In the genomic region with DNA sequence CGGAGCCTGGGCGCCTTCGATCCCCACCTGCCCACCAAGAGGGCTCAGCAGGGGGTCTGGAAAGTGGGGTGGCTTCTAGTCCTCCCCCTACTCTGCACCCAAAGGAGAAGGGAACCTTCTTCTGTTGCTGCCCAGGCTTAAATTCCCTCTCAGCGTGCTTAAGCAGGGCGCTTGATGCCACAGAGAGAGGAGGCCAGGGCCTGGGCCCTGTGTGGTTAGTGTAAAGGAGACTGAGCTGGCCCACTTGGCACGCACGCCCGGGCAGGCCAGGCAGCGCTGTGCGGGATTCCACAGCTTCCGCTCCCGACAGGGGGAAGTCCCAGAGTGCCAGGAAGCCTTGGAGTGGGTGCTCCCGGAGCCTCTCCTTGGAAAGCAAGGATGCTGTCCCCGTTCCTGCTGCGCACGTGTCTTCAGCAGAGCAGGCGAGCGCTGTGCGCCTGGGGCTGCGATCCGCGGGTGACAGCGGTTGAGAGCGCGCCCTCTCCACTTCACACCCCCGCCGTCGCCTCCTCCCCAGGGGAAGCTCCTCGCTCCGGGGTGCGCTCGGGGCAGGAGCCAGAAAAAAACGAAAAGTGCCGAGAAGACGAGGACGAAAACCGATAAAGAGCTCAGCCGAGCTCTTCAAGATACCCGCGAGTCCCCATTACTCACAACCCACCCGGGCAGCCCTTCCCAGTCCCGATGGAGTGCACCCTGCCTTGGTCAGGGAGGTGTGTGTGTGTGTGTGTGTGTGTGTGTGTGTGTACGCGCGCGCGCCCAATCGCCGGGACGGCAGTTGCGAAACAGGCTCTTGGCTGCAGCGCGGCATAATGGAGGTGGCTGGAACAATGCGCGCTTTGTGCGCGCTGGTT, we compare ENCODE assay signal across 8 mouse cellular contexts.
A peak's percentile ranks its signal among the peaks of the same experiment; 100 is the strongest.
DNase-seq lines count a peak whose midpoint lies in the region; ATAC-seq and TF ChIP-seq lines count a peak whose summit lies in the region.

No protein-coding gene starts in this region.

- no peak for TF ChIP-seq POLR2A in ES-Bruce4 (IDR thresholded peaks at IDR 0.05; ENCODE audit: insufficient read depth, low read length)

- H3K4me3 ChIP-seq in ES-Bruce4 (ENCODE audit: low read depth, low read length) = peak overlapping the region; percentile 77
- peak overlapping the region; percentile 39 for H3K4me3 ChIP-seq in forebrain, embryonic 13.5 days
- H3K4me3 ChIP-seq in neural tube, embryonic 14.5 days (ENCODE audit: low read depth, low read length) = peak overlapping the region; percentile 29

- no peak for TF ChIP-seq EP300 in ES-Bruce4 (IDR thresholded peaks at IDR 0.05; ENCODE audit: insufficient read depth, low read depth, low read length)

- H3K27me3 ChIP-seq in ES-Bruce4 (ENCODE audit: control insufficient read depth, insufficient read depth, low read length, poor library complexity, severe bottlenecking) = no peaks in the 10 kb centered on the region
- peaks cover 48% of the 10 kb centered on the region for H3K27me3 ChIP-seq in forebrain, embryonic 13.5 days
- peaks cover 7% of the 10 kb centered on the region for H3K27me3 ChIP-seq in neural tube, embryonic 14.5 days (ENCODE audit: control insufficient read depth, insufficient read depth, low read length)

- 0 out of 2 replicates have a peak, but pooled peaks have one; percentile 53 for ATAC-seq in cerebellum, adult (ENCODE audit: insufficient number of reproducible peaks, low FRiP score, low TSS enrichment)
- ATAC-seq in forebrain, embryonic 13.5 days = peak; percentile 75
- ATAC-seq in neural tube, embryonic 14.5 days (ENCODE audit: low read depth) = peak; percentile 65

- TF ChIP-seq CTCF in ES-Bruce4 (IDR thresholded peaks at IDR 0.05; ENCODE audit: low read depth, low read length) = no peak

- WGBS in forebrain, embryonic 13.5 days = 5% methylated on average over 43 of the region's 57 CpGs
- 2% methylated on average over 46 of the region's 57 CpGs for WGBS in neural tube, embryonic 14.5 days

- DNase-seq in heart, postnatal 25 days (ENCODE audit: low spot score) = peak; percentile 49
- DNase-seq in layer of hippocampus, adult 18-20 months (ENCODE audit: low spot score in 2 of 2) = peak; percentile 56 to 82
- DNase-seq in lung, adult 18-20 months = peak; percentile 70 to 79
- peak; percentile 28 to 33 for DNase-seq in thymus, postnatal 10 days (ENCODE audit: low spot score in 2 of 2)

- no peaks in the 10 kb centered on the region for H3K9me3 ChIP-seq in ES-Bruce4 (replicated peaks; ENCODE audit: control insufficient read depth, insufficient read depth, low read length, poor library complexity, severe bottlenecking)
- no peaks in the 10 kb centered on the region for H3K9me3 ChIP-seq in forebrain, embryonic 13.5 days (replicated peaks)
- no peaks in the 10 kb centered on the region for H3K9me3 ChIP-seq in neural tube, embryonic 14.5 days (ENCODE audit: control insufficient read depth, low read length)

- H3K4me1 ChIP-seq in ES-Bruce4 (ENCODE audit: control insufficient read depth, insufficient read depth, low read length) = peaks cover 11% of the 10 kb centered on the region
- H3K4me1 ChIP-seq in forebrain, embryonic 13.5 days = peaks cover 63% of the 10 kb centered on the region
- peaks cover 12% of the 10 kb centered on the region for H3K4me1 ChIP-seq in neural tube, embryonic 14.5 days (ENCODE audit: control insufficient read depth, insufficient read depth, low read length)

- H3K4me2 ChIP-seq in forebrain, embryonic 13.5 days = peak overlapping the region; percentile 62
- peak overlapping the region; percentile 54 for H3K4me2 ChIP-seq in neural tube, embryonic 14.5 days (ENCODE audit: low read depth, low read length)

- H3K27ac ChIP-seq in ES-Bruce4 (ENCODE audit: insufficient read depth, low read length) = peak overlapping the region; percentile 36; the same call in 1 of the 2 replicates
- H3K27ac ChIP-seq in forebrain, embryonic 13.5 days = peak overlapping the region; percentile 94
- H3K27ac ChIP-seq in neural tube, embryonic 14.5 days (ENCODE audit: low read depth, low read length) = peak overlapping the region; percentile 87

- no peaks in the 10 kb centered on the region for H3K36me3 ChIP-seq in ES-Bruce4 (ENCODE audit: control insufficient read depth, insufficient read depth, low read length, poor library complexity, severe bottlenecking)
- no peaks in the 10 kb centered on the region for H3K36me3 ChIP-seq in forebrain, embryonic 13.5 days (ENCODE audit: poor library complexity, severe bottlenecking)
- H3K36me3 ChIP-seq in neural tube, embryonic 14.5 days (ENCODE audit: control insufficient read depth, insufficient read depth, low read length) = no peaks in the 10 kb centered on the region

- H3K9ac ChIP-seq in ES-Bruce4 (ENCODE audit: low read depth, poor library complexity, severe bottlenecking) = peak overlapping the region; percentile 81
- peak overlapping the region; percentile 69 for H3K9ac ChIP-seq in forebrain, embryonic 13.5 days
- H3K9ac ChIP-seq in neural tube, embryonic 14.5 days (replicated peaks; ENCODE audit: low read depth, low read length) = peak overlapping the region; percentile 55

- intact Hi-C loops in heart, postnatal 25 days (cut with DNase I) = loop anchor here (2.0 to 10.0 kb wide), 6 partner anchors 73 to 371 kb away; no protein-coding TSS in a partner anchor

Comparison
In these comparisons a context has a peak if more than half of its experiments do, and no peak if none do; other contexts are left out.
1. Peak in every context shown above with its lines: DNase-seq, ATAC-seq, H3K4me3 ChIP-seq and H3K27ac ChIP-seq.
2. H3K27ac ChIP-seq: peak in every context shown above with its lines; median percentile 94 in forebrain, embryonic 13.5 days; 87 in neural tube, embryonic 14.5 days; 36 in ES-Bruce4.